Mouse (Mus musculus) olfactory bulb, adult 2 months (tissue): Measurements from ENCODE around the gene Skil. TPM values are rescaled to one million over a fixed set of nuclear protein-coding genes. Genes with fewer than 3 reads are reported as not detected.

Experiments
- H3K27ac ChIP-seq: fragments of 200-500 bp; 2 replicates; pipeline ENCODE4 v1.5.1; 2012; ENCODE audit warnings: low read depth, low read length; ENCODE audit not compliant: insufficient read depth
- H3K4me1 ChIP-seq: fragments of 200-500 bp; 2 replicates; pipeline ENCODE4 v1.6.1; 2012; ENCODE audit warnings: low read length; ENCODE audit not compliant: control insufficient read depth, insufficient read depth
- H3K4me3 ChIP-seq: fragments of 200-500 bp; 2 replicates; pipeline ENCODE4 v1.5.1; 2012; ENCODE audit warnings: mild to moderate bottlenecking, low read depth, low read length, moderate library complexity; ENCODE audit not compliant: insufficient read depth
- CTCF ChIP-seq: fragments of 200-500 bp; IDR thresholded peaks from 2 replicates; pipeline ENCODE4 v1.5.1; 2012; ENCODE audit warnings: low read depth, mild to moderate bottlenecking, low read length, moderate library complexity; ENCODE audit not compliant: insufficient read depth
- POLR2A ChIP-seq: fragments of 200-500 bp; IDR thresholded peaks from 2 replicates; pipeline ENCODE4 v1.6.1; 2012; ENCODE audit warnings: mild to moderate bottlenecking, low read depth, low read length, moderate library complexity; ENCODE audit not compliant: insufficient read depth
- WGBS: fragments of 180-500 bp; shearing (Covaris S2); methylation state at CpG from one replicate; pipeline ENCODE4 v1.1.7; 2018; 5-methylcytosine and 5-hydroxymethylcytosine counted together
- polyA plus RNA-seq: library from polyadenylated mRNA; stranded (reverse); fragments of >200 nt; gene quantifications from 2 replicates; pipeline ENCODE4 v1.2.4, GENCODE M21; 2012; ENCODE audit warnings: low replicate concordance; ENCODE audit not compliant: missing spikeins, insufficient read depth, insufficient read length

Skil gene
- polyA plus RNA-seq, 1 experiment: not detected

DNA sequence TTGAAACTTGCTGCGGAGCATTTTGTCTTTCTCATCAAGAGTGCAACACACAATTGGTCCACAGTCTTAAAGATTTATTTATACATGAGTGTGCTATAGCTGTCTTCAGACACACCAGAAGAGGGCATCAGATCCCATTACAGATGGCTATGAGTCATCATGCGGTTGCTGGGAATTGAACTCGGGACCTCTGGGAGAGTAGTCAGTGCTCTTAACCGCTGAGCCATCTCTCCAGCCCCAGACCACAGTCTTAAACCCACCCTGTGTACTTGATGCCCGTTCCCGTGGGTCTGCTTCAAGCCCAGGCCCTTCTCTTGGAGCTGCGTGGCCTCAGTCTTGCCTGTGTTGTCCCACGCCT lies 34.1 kb upstream of the Skil start:
- Histone ChIP-seq H3K4me1 (no peaks in the 10 kb centered on the region), H3K27ac (no peak overlapping the region), H3K4me3 (no peak overlapping the region)
- WGBS: 89% methylated on average over 8 of the region's 8 CpGs
- TF ChIP-seq POLR2A (no peak), CTCF (no peak)

GRCm38 (mm10) chr3:31061103-31061785 lies 33.6 kb upstream of the Skil start:
- Histone ChIP-seq H3K27ac (no peak overlapping the region), H3K4me1 (no peaks in the 10 kb centered on the region), H3K4me3 (no peak overlapping the region)
- TF ChIP-seq POLR2A: no peak
- no peak for TF ChIP-seq CTCF
- WGBS: 84% methylated on average over 20 of the region's 20 CpGs

- H3K27ac ChIP-seq: no peak overlapping the region
- no peaks in the 10 kb centered on the region for H3K4me1 ChIP-seq
- 88% methylated on average over 4 of the region's 4 CpGs for WGBS
- TF ChIP-seq POLR2A (no peak), CTCF (no peak)
- no peak overlapping the region for H3K4me3 ChIP-seq
These were observed 33.1 kb upstream of the Skil start for GRCm38 (mm10) chr3:31061786-31062120.

DNA sequence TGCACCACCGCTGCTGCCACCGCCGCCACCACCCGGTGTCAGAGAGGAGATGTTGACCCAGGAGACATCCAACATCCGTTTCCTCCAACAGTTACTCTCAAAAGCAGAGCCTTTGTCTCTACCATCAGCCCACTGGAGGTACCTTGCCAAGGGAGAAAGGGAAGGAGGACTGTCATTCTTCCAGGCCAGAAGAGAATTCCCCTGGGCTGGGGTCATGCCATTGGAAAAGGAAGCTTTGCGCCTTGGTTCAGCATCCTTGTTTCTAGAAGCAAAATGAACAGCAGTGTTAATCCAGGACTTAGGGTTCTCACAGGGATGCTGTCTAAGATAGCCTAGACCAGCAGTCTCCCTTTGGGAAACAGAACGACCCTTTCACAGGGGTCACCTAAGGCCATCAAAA lies 32.5 kb upstream of the Skil start:
- H3K4me1 ChIP-seq: no peaks in the 10 kb centered on the region
- WGBS: 91% methylated on average over 7 of the region's 7 CpGs
- H3K27ac ChIP-seq: no peak overlapping the region
- H3K4me3 ChIP-seq: no peak overlapping the region
- TF ChIP-seq POLR2A (no peak), CTCF (no peak)

DNA sequence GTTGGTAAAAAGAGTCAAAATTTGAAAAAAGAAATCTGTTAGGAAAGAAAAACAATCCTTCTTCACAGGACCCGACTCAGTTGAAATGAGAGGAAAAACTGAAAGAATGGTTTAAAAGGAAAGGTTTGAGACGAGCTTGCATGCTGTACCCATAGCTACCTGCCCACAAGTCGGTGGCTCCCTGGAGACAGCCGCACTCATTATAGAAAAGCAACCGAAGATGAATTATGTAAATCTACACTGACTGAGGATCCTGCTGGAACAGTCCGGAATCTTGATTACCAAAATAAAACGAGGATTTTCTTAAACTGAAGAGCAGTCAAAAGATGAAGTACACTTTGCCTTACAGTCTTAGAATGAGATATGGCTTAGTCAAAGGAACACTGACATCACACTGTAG lies 26.4 kb upstream of the Skil start:
- WGBS: 79% methylated on average over 7 of the region's 7 CpGs
- no peak for TF ChIP-seq CTCF
- H3K27ac ChIP-seq: no peak overlapping the region

GRCm38 (mm10) chr3:31071804-31072203 lies 23.1 kb upstream of the Skil start:
- WGBS: 94% methylated on average over 14 of the region's 14 CpGs
- Histone ChIP-seq H3K4me1 (peaks cover 3% of the 10 kb centered on the region; the same call in 1 of the 2 replicates), H3K27ac (no peak overlapping the region), H3K4me3 (no peak overlapping the region)
- TF ChIP-seq POLR2A (no peak), CTCF (no peak)

More for the DNA sequence above, 26.4 kb upstream of the Skil start:
- H3K4me1 ChIP-seq: no peaks in the 10 kb centered on the region
- no peak overlapping the region for H3K4me3 ChIP-seq

DNA sequence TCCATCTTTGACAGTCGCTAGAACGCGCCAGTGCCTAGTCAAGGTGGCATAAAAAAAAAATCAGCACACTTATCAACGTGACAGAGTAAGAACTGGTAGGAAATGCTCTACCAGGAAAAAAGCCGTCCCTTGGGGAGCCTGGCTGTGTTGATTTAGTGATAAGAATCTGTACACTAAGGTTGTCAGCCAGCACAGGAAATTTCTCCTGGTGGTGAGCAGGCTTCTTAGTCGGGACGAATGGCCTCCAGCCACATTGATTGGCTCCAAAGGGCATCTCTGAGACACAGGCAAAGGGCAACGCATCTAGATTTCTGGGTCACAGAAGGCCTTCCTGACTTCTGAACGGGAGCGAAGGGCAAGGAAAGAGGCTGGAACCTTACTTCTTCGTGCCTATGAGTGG lies 19.1 kb upstream of the Skil start:
- H3K27ac ChIP-seq: no peak overlapping the region
- TF ChIP-seq CTCF (no peak), POLR2A (no peak)
- peaks cover 3% of the 10 kb centered on the region; the same call in 1 of the 2 replicates for H3K4me1 ChIP-seq
- H3K4me3 ChIP-seq: no peak overlapping the region
- WGBS: 80% methylated on average over 11 of the region's 11 CpGs

- Histone ChIP-seq H3K4me3 (no peak overlapping the region), H3K4me1 (peaks cover 3% of the 10 kb centered on the region; the same call in 1 of the 2 replicates), H3K27ac (no peak overlapping the region)
- 91% methylated on average over 6 of the region's 6 CpGs for whole genome bisulfite sequencing
- no peak for TF ChIP-seq CTCF
- TF ChIP-seq POLR2A: no peak
These were observed 17.7 kb upstream of the Skil start for GRCm38 (mm10) chr3:31077068-31077703.

DNA sequence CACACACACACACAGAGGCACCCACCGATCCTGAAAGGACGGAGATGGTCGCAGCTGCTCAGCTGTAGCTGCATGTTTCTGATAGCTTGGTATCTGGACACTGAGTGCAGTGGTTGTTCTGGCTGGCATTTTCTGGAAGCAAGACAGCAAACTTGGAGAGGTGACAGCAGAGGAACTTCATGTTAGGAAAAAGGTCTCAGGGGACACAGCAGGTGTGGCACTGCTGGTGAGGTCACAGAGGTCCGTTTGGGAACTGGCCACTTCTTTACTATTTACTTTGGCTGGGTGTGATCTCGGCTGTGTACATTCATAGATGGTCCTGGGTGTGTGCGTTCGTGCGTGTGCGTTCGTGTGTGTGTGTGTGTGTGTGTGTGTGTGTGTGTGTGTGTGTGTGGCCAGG lies 15.4 kb upstream of the Skil start:
- H3K27ac ChIP-seq: no peak overlapping the region
- 79% methylated on average over 10 of the region's 10 CpGs for WGBS

More for the DNA sequence above, 15.4 kb upstream of the Skil start:
- TF ChIP-seq CTCF (no peak), POLR2A (no peak)
- Histone ChIP-seq H3K4me1 (peaks cover 4% of the 10 kb centered on the region), H3K4me3 (no peak overlapping the region)
